Mouse (Mus musculus): Measurements from ENCODE around the gene Smim9. TPM values are rescaled to one million over a fixed set of nuclear protein-coding genes. Genes with fewer than 3 reads are reported as not detected.

The Smim9 gene
- polyA plus RNA-seq, 1 experiment from 2014 or later, result not detected

- Histone ChIP-seq H3K36me3 (no peaks in the 10 kb centered on the region), H3K27me3 (replicated peaks) (no peaks in the 10 kb centered on the region), H3K9ac (no peak overlapping the region), H3K4me3 (replicated peaks) (no peak overlapping the region), H3K4me1 (no peaks in the 10 kb centered on the region), H3K4me2 (no peak overlapping the region), H3K27ac (no peak overlapping the region), H3K9me3 (no peaks in the 10 kb centered on the region)
- no peak for ATAC-seq (ENCODE audit: insufficient read depth, low FRiP score, low read depth)
Observed at GRCm38 (mm10) chrX:75126893-75127292, 36.7 kb downstream of the Smim9 start.

GRCm38 (mm10) chrX:75125606-75126005 lies 38.0 kb downstream of the Smim9 start:
- Histone ChIP-seq H3K27ac (no peak overlapping the region), H3K9me3 (no peaks in the 10 kb centered on the region), H3K9ac (no peak overlapping the region), H3K4me2 (no peak overlapping the region), H3K27me3 (replicated peaks) (no peaks in the 10 kb centered on the region), H3K4me1 (no peaks in the 10 kb centered on the region), H3K4me3 (replicated peaks) (no peak overlapping the region), H3K36me3 (no peaks in the 10 kb centered on the region)
- WGBS, result 81% methylated on average over 3 of the region's 3 CpGs
- no peak for ATAC-seq (ENCODE audit: insufficient read depth, low FRiP score, low read depth)

GRCm38 (mm10) chrX:75115550-75115949 lies 48.0 kb downstream of the Smim9 start:
- Histone ChIP-seq H3K4me3 (replicated peaks) (no peak overlapping the region), H3K27ac (no peak overlapping the region), H3K9ac (no peak overlapping the region), H3K9me3 (no peaks in the 10 kb centered on the region), H3K4me2 (no peak overlapping the region), H3K4me1 (no peaks in the 10 kb centered on the region), H3K36me3 (no peaks in the 10 kb centered on the region), H3K27me3 (replicated peaks) (no peaks in the 10 kb centered on the region)
- ATAC-seq (ENCODE audit: insufficient read depth, low FRiP score, low read depth), result peak; percentile 66; the same call in 1 of the 2 replicates

GRCm38 (mm10) chrX:75102293-75102692 lies 61.3 kb downstream of the Smim9 start:
- H3K4me2 ChIP-seq, result no peak overlapping the region
- no peak overlapping the region for H3K4me3 ChIP-seq (replicated peaks)
- no peaks in the 10 kb centered on the region; the same call in 1 of the 2 replicates for H3K36me3 ChIP-seq
- no peak for ATAC-seq (ENCODE audit: insufficient read depth, low FRiP score, low read depth)
- 87% methylated on average over 6 of the region's 6 CpGs for WGBS
- H3K9ac ChIP-seq, result no peak overlapping the region
- H3K9me3 ChIP-seq, result no peaks in the 10 kb centered on the region
- H3K27me3 ChIP-seq (replicated peaks), result no peaks in the 10 kb centered on the region
- no peaks in the 10 kb centered on the region for H3K4me1 ChIP-seq
- H3K27ac ChIP-seq, result no peak overlapping the region

GRCm38 (mm10) chrX:75098799-75099198 lies 64.8 kb downstream of the Smim9 start:
- no peaks in the 10 kb centered on the region for H3K36me3 ChIP-seq
- H3K9ac ChIP-seq, result no peak overlapping the region
- H3K27ac ChIP-seq, result no peak overlapping the region
- no peak overlapping the region for H3K4me3 ChIP-seq (replicated peaks)
- no peaks in the 10 kb centered on the region for H3K4me1 ChIP-seq
- no peak for ATAC-seq (ENCODE audit: insufficient read depth, low FRiP score, low read depth)
- WGBS, result 88% methylated on average over 8 of the region's 8 CpGs
- no peaks in the 10 kb centered on the region for H3K9me3 ChIP-seq
- H3K4me2 ChIP-seq, result no peak overlapping the region
- no peaks in the 10 kb centered on the region for H3K27me3 ChIP-seq (replicated peaks)

GRCm38 (mm10) chrX:75096163-75096770 lies 67.3 kb downstream of the Smim9 start:
- Histone ChIP-seq H3K4me3 (replicated peaks) (peak overlapping the region; percentile 56), H3K9ac (peak overlapping the region; percentile 32), H3K36me3 (no peaks in the 10 kb centered on the region), H3K27ac (peak overlapping the region; percentile 63), H3K4me1 (no peaks in the 10 kb centered on the region), H3K27me3 (replicated peaks) (no peaks in the 10 kb centered on the region), H3K4me2 (peak overlapping the region; percentile 53), H3K9me3 (no peaks in the 10 kb centered on the region)
- 17% methylated on average over 23 of the region's 23 CpGs for WGBS
- no peak; the same call in 1 of the 2 replicates for ATAC-seq (ENCODE audit: insufficient read depth, low FRiP score, low read depth)

Other genes starting within 250 kb of the Smim9 start
- 2.7 and 3.0 TPM in 2 replicates for gene Gab3, start 78.3 kb downstream of the Smim9 start, polyA plus RNA-seq (2015; fragmentation: Nextera tagmentation; extraction: Ambion mirVana)
- gene Dkc1, start 67.9 kb downstream of the Smim9 start, polyA plus RNA-seq (2015; fragmentation: Nextera tagmentation; extraction: Ambion mirVana), result 111 and 137 TPM in 2 replicates
- 79.3 and 84.9 TPM in 2 replicates for gene Mpp1, start 32.8 kb downstream of the Smim9 start, polyA plus RNA-seq (2015; fragmentation: Nextera tagmentation; extraction: Ambion mirVana)
- 46.8 and 57.8 TPM in 2 replicates for gene Fundc2, start 218.6 kb upstream of the Smim9 start, polyA plus RNA-seq (2015; fragmentation: Nextera tagmentation; extraction: Ambion mirVana)
- 1.5 TPM in 2 replicates for gene F8, start 218.8 kb upstream of the Smim9 start, polyA plus RNA-seq (2015; fragmentation: Nextera tagmentation; extraction: Ambion mirVana)

Data from stomach, embryonic 15.5 days (tissue).